Mouse (Mus musculus) forebrain, postnatal 0 days (tissue): ENCODE measurements at regions not wholly inside any gene's neighbourhood (a gene's known extent, or its start where the extent isn't known, plus 50 kb on each side); places are given as distances from the start of the nearest gene placed in this dataset.

Experiments
- ATAC-seq: fragments of 200-750 bp; cut with Nextera tagmentation; 2 replicates; pipeline ENCODE4 v1.8.0; 2017; ENCODE audit warnings: mild to moderate bottlenecking, moderate library complexity
- DNase-seq: peaks from one replicate; pipeline ENCODE4 v3.0.0-alpha.2; 2015
- H3K27ac ChIP-seq: fragments of 300-500 bp; sonication (generic); 2 replicates; pipeline ENCODE4 v1.5.1; 2014; ENCODE audit warnings: low read depth, mild to moderate bottlenecking, antibody characterized with exemption, low read length, moderate library complexity, mixed read lengths
- H3K27me3 ChIP-seq: fragments of 300-500 bp; sonication (generic); 2 replicates; pipeline ENCODE4 v1.6.1; 2014; ENCODE audit warnings: mild to moderate bottlenecking, low read length, mixed read lengths; ENCODE audit not compliant: insufficient read depth
- H3K36me3 ChIP-seq: fragments of 300-500 bp; sonication (generic); 2 replicates; pipeline ENCODE4 v1.6.1; 2014; ENCODE audit warnings: mild to moderate bottlenecking, moderate library complexity; ENCODE audit not compliant: insufficient read depth
- H3K4me1 ChIP-seq: fragments of 300-500 bp; sonication (generic); 2 replicates; pipeline ENCODE4 v1.6.1; 2014; ENCODE audit warnings: antibody characterized with exemption; ENCODE audit not compliant: insufficient read depth
- H3K4me2 ChIP-seq: fragments of 300-500 bp; sonication (generic); 2 replicates; pipeline ENCODE4 v1.6.1; 2014; ENCODE audit warnings: low read depth, mild to moderate bottlenecking, moderate library complexity
- H3K4me3 ChIP-seq: fragments of 300-500 bp; sonication (generic); 2 replicates; pipeline ENCODE4 v1.5.1; 2014; ENCODE audit warnings: low read depth, low read length, mixed read lengths
- H3K9ac ChIP-seq: fragments of 300-500 bp; sonication (generic); 2 replicates; pipeline ENCODE4 v1.6.1; 2014; ENCODE audit warnings: mild to moderate bottlenecking
- H3K9me3 ChIP-seq: fragments of 300-500 bp; sonication (generic); 2 replicates; pipeline ENCODE4 v1.6.1; 2016; ENCODE audit warnings: low read length
- CTCF ChIP-seq: sonication (generic); IDR thresholded peaks from 2 replicates; pipeline ENCODE4 v1.5.1; 2016; ENCODE audit warnings: antibody characterized with exemption, control low read depth, low read depth
- WGBS: fragments of 180-500 bp; shearing (Covaris S2); extraction: QIAGEN DNeasy Blood & Tissue Kit; methylation state at CpG from one replicate; pipeline ENCODE4 v1.1.7; 2014; 5-methylcytosine and 5-hydroxymethylcytosine counted together

- WGBS, result 63% methylated on average over 11 of the region's 11 CpGs
- H3K9ac ChIP-seq, result no peak overlapping the region
- DNase-seq (peak; percentile 13), ATAC-seq (no peak)
- H3K27ac ChIP-seq, result no peak overlapping the region
- no peak overlapping the region for H3K4me2 ChIP-seq
- no peaks in the 10 kb centered on the region for H3K36me3 ChIP-seq
- H3K4me1 ChIP-seq, result no peaks in the 10 kb centered on the region; the same call in 1 of the 2 replicates
- no peak overlapping the region for H3K4me3 ChIP-seq
- H3K9me3 ChIP-seq, result no peaks in the 10 kb centered on the region
- no peak for TF ChIP-seq CTCF
- no peaks in the 10 kb centered on the region for H3K27me3 ChIP-seq
Observed at GRCm38 (mm10) chr13:80611937-80612336, 271.2 kb upstream of the Arrdc3 start.

DNA sequence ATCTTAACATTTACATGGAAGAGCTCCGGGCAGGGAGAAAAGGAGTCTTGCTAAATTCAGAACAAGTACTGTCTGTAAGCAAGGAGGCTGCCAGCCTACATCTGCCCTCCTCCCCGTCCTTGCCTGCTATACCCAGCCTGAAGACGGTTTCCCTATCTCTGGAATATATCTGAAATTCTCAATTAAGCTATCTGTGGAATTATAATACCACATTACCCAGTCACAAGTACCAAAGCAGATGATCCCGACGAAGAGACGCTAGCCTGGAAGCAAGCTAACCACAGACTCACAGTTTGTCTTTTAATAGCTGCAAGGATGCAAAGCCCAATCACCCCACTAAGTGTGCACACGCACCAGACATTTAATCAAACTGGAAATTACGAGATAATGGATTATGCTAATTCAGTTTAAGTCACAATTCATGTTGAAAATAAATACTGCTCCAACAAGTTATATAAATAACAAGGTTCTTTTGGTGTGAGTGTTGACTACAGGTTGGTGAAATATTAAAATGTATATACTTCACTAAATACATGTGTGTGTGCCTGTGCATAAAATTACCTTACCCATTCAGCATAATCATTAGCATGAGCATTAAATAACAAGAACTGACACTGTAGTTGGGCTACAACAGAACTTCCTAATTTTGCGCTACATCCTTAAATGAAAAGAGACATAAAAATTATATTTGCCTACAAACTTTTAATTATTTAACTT lies 269.9 kb upstream of the Arrdc3 start:
- ATAC-seq (peak; percentile 63), DNase-seq (peak; percentile 41)
- 44% methylated on average over 9 of the region's 9 CpGs for WGBS
- no peak for TF ChIP-seq CTCF
- Histone ChIP-seq H3K9me3 (no peaks in the 10 kb centered on the region), H3K27ac (peak overlapping the region; percentile 40; the same call in 1 of the 2 replicates), H3K4me1 (no peaks in the 10 kb centered on the region; the same call in 1 of the 2 replicates), H3K27me3 (no peaks in the 10 kb centered on the region), H3K4me2 (peak overlapping the region; percentile 17; the same call in 1 of the 2 replicates), H3K9ac (0 out of 2 replicates have a peak overlapping the region, but pooled peaks have one; percentile 28), H3K4me3 (no peak overlapping the region), H3K36me3 (no peaks in the 10 kb centered on the region)

DNA sequence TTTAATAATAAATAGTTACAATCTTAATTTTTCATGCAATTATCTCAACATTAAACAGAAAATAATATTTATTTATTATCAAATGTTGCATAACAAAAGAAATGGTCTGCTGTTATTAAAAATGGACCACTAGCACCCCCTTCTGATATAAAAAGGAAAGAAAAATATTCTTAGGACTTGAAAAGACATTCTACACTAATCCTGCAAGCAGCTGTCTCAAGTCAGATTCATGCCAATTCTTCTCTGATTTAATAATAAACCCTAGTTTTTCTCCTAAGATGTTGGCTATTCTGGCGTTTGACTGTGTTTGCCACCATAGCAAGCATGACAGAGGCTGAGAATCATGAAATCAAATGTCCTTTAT lies 269.3 kb upstream of the Arrdc3 start:
- no peak overlapping the region for H3K9ac ChIP-seq
- no peaks in the 10 kb centered on the region; the same call in 1 of the 2 replicates for H3K4me1 ChIP-seq
- peak; percentile 40 for TF ChIP-seq CTCF
- no peaks in the 10 kb centered on the region for H3K36me3 ChIP-seq
- H3K9me3 ChIP-seq, result no peaks in the 10 kb centered on the region
- H3K4me2 ChIP-seq, result no peak overlapping the region
- DNase-seq (peak; percentile 57), ATAC-seq (peak; percentile 45; the same call in 1 of the 2 replicates)
- H3K27me3 ChIP-seq, result no peaks in the 10 kb centered on the region
- H3K27ac ChIP-seq, result no peak overlapping the region
- no peak overlapping the region for H3K4me3 ChIP-seq
- WGBS, result 18% methylated on average over 1 of the region's 1 CpGs

- peak overlapping the region; percentile 41; the same call in 1 of the 2 replicates for H3K27ac ChIP-seq
- H3K4me2 ChIP-seq, result no peak overlapping the region
- no peak for TF ChIP-seq CTCF
- H3K4me1 ChIP-seq, result no peaks in the 10 kb centered on the region; the same call in 1 of the 2 replicates
- no peak overlapping the region for H3K9ac ChIP-seq
- H3K36me3 ChIP-seq, result no peaks in the 10 kb centered on the region
- no peaks in the 10 kb centered on the region for H3K27me3 ChIP-seq
- no peak overlapping the region for H3K4me3 ChIP-seq
- WGBS, result 30% methylated on average over 5 of the region's 5 CpGs
- no peaks in the 10 kb centered on the region for H3K9me3 ChIP-seq
- no peak for DNase-seq
- ATAC-seq, result peak; percentile 69
Observed at GRCm38 (mm10) chr13:80614971-80615370, 268.2 kb upstream of the Arrdc3 start.

DNA sequence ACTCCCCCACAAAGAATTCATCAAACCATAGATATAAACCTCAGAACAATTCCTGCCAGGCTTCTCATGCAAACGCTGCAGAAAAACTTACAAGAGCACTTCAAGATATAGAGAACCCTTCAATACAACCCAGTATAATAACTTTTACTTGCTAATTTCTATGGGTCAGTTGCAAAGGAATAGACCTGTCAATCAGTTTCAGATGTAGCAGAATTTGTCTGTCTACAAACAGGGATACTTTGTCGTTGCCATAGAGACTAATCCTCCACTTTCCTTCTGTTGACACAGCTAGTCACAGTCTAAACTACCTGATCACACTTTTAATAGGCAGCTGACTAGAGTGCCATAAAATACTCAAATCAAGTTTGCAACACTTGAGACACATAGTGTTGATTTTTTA lies 260.2 kb upstream of the Arrdc3 start:
- WGBS, result 6% methylated on average over 2 of the region's 2 CpGs
- no peaks in the 10 kb centered on the region for H3K36me3 ChIP-seq
- ATAC-seq, result no peak
- H3K27me3 ChIP-seq, result no peaks in the 10 kb centered on the region
- no peaks in the 10 kb centered on the region for H3K4me1 ChIP-seq
- no peak overlapping the region for H3K27ac ChIP-seq
- no peak for TF ChIP-seq CTCF
- no peaks in the 10 kb centered on the region for H3K9me3 ChIP-seq
- no peak overlapping the region for H3K4me2 ChIP-seq
- H3K9ac ChIP-seq, result no peak overlapping the region
- H3K4me3 ChIP-seq, result no peak overlapping the region
- DNase-seq, result no peak

GRCm38 (mm10) chr13:80641334-80641733 lies 241.8 kb upstream of the Arrdc3 start:
- Histone ChIP-seq H3K36me3 (no peaks in the 10 kb centered on the region), H3K9me3 (no peaks in the 10 kb centered on the region), H3K4me2 (no peak overlapping the region), H3K27ac (no peak overlapping the region), H3K9ac (no peak overlapping the region), H3K27me3 (no peaks in the 10 kb centered on the region), H3K4me3 (no peak overlapping the region), H3K4me1 (no peaks in the 10 kb centered on the region)
- peak; percentile 43 for ATAC-seq
- no peak for TF ChIP-seq CTCF
- peak; percentile 22 for DNase-seq
- 40% methylated on average over 2 of the region's 2 CpGs for WGBS

- Histone ChIP-seq H3K4me1 (no peaks in the 10 kb centered on the region), H3K9me3 (no peaks in the 10 kb centered on the region), H3K27ac (no peak overlapping the region), H3K4me3 (no peak overlapping the region), H3K4me2 (no peak overlapping the region), H3K9ac (no peak overlapping the region), H3K27me3 (no peaks in the 10 kb centered on the region), H3K36me3 (no peaks in the 10 kb centered on the region)
- DNase-seq (no peak), ATAC-seq (no peak)
- 37% methylated on average over 4 of the region's 4 CpGs for WGBS
- no peak for TF ChIP-seq CTCF
Observed at GRCm38 (mm10) chr13:80647578-80647977, 235.6 kb upstream of the Arrdc3 start.
